Mouse (Mus musculus): ENCODE results near the gene Themis. TPM values are rescaled to one million over a fixed set of nuclear protein-coding genes. Genes with fewer than 3 reads are reported as not detected.
A peak's percentile ranks its signal among the peaks of the same experiment; 100 is the strongest.

Gene Themis
- total RNA-seq, 4 experiments from 2014 or later, result 0.29 TPM; not detected in 3

- DNase-seq (ENCODE audit: low spot score), result no peak
Measured at GRCm38 (mm10) chr10:28799469-28799868, 131.3 kb downstream of the Themis start.

GRCm38 (mm10) chr10:28805160-28805559, 137.0 kb downstream of the Themis start:
- no peak for DNase-seq (ENCODE audit: low spot score)

GRCm38 (mm10) chr10:28811928-28812570, 143.9 kb downstream of the Themis start:
- DNase-seq (ENCODE audit: low spot score), result no peak

GRCm38 (mm10) chr10:28812571-28812936, 144.4 kb downstream of the Themis start:
- no peak for DNase-seq (ENCODE audit: low spot score)

GRCm38 (mm10) chr10:28816160-28816559, 148.0 kb downstream of the Themis start:
- DNase-seq (ENCODE audit: low spot score), result no peak

- no peak for DNase-seq (ENCODE audit: low spot score)
Measured at GRCm38 (mm10) chr10:28822320-28822719, 154.2 kb downstream of the Themis start.

GRCm38 (mm10) chr10:28842605-28843004, 174.4 kb downstream of the Themis start:
- DNase-seq (ENCODE audit: low spot score), result no peak

GRCm38 (mm10) chr10:28843755-28844717, 175.9 kb downstream of the Themis start:
- DNase-seq (ENCODE audit: low spot score), result peak; percentile 7

- no peak for DNase-seq (ENCODE audit: low spot score)
Measured at GRCm38 (mm10) chr10:28856154-28856553, 188.0 kb downstream of the Themis start.

GRCm38 (mm10) chr10:28870580-28871354, 202.6 kb downstream of the Themis start:
- no peak for DNase-seq (ENCODE audit: low spot score)

GRCm38 (mm10) chr10:28874605-28875004, 206.4 kb downstream of the Themis start:
- no peak for DNase-seq (ENCODE audit: low spot score)

GRCm38 (mm10) chr10:28887643-28888042, 219.5 kb downstream of the Themis start:
- DNase-seq (ENCODE audit: low spot score), result no peak

- no peak for DNase-seq (ENCODE audit: low spot score)
Measured at GRCm38 (mm10) chr10:28890886-28891285, 222.7 kb downstream of the Themis start.

GRCm38 (mm10) chr10:28898351-28898750, 230.2 kb downstream of the Themis start:
- no peak for DNase-seq (ENCODE audit: low spot score)

All from heart, adult 8-10 months (tissue).